Mouse (Mus musculus): Measurements from ENCODE around the gene Itga7. TPM values are rescaled to one million over a fixed set of nuclear protein-coding genes. Genes with fewer than 3 reads are reported as not detected.

Itga7 gene
- total and polyA plus RNA-seq, 3 experiments: 0.04 to 0.14 TPM; not detected in 1

GRCm38 (mm10) chr10:128931441-128931840 lies 2.2 kb upstream of the Itga7 start:
- no peak for DNase-seq (ENCODE audit: low read depth, low spot score)
- Histone ChIP-seq H3K4me1 (ENCODE audit: control insufficient read depth in 1 of 2, insufficient read depth in 2 of 2, low read length in 2 of 2) (no peaks in the 10 kb centered on the region), H3K4me3 (ENCODE audit: control insufficient read depth in 1 of 2, insufficient read depth in 1 of 2, low read depth in 2 of 2, low read length in 2 of 2) (no peak overlapping the region), H3K27ac (ENCODE audit: control insufficient read depth, low read depth, low read length) (no peak overlapping the region), H3K36me3 (ENCODE audit: control insufficient read depth in 1 of 2, insufficient read depth in 2 of 2, low read length in 2 of 2) (no peaks in the 10 kb centered on the region), H3K79me2 (ENCODE audit: control insufficient read depth, insufficient read depth, low read length, poor library complexity) (no peaks in the 10 kb centered on the region), H3K9me3 (replicated peaks; ENCODE audit: insufficient read depth, low read length) (no peaks in the 10 kb centered on the region), H3K27me3 (ENCODE audit: control insufficient read depth in 1 of 2, insufficient read depth in 2 of 2, low read length in 2 of 2) (peaks cover 4 to 10% of the 10 kb centered on the region in 2 experiments), H3K9ac (ENCODE audit: control insufficient read depth, low read depth, low read length, poor library complexity, severe bottlenecking) (no peak overlapping the region)
- TF ChIP-seq ZC3H11A (IDR thresholded peaks at IDR 0.05; ENCODE audit: low read depth, low read length) (no peak), KAT2A (conservative IDR thresholded peaks at IDR 0.05; ENCODE audit: low read depth, low read length) (no peak), ELF1 (IDR thresholded peaks at IDR 0.05; ENCODE audit: low read depth, low read length) (no peak), SMC3 (IDR thresholded peaks at IDR 0.05; ENCODE audit: low read depth, low read length) (no peak), TBP (IDR thresholded peaks at IDR 0.05; ENCODE audit: low read depth, low read length) (no peak), RCOR1 (IDR thresholded peaks at IDR 0.05; ENCODE audit: low read depth, low read length) (no peak), MYB (IDR thresholded peaks at IDR 0.05; ENCODE audit: low read depth, low read length) (no peak), JUND (IDR thresholded peaks at IDR 0.05; ENCODE audit: low read depth, low read length) (no peak), ZKSCAN1 (IDR thresholded peaks at IDR 0.05; ENCODE audit: low read depth, low read length) (no peak), BHLHE40 (IDR thresholded peaks at IDR 0.05; ENCODE audit: borderline replicate concordance, low read depth, low read length) (no peak), CTCF (IDR thresholded peaks at IDR 0.05 in 2 of 3, conservative IDR thresholded peaks at IDR 0.05 in 1 of 3; ENCODE audit: control insufficient read depth in 1 of 3, insufficient read depth in 1 of 3, low read depth in 2 of 3, low read length in 3 of 3, poor library complexity in 1 of 3, severe bottlenecking in 1 of 3) (no peak), POLR2AphosphoS5 (IDR thresholded peaks at IDR 0.05; ENCODE audit: borderline replicate concordance, low read depth, low read length) (no peak)

- H3K9me3 ChIP-seq (replicated peaks; ENCODE audit: insufficient read depth, low read length): no peaks in the 10 kb centered on the region
- H3K27me3 ChIP-seq (ENCODE audit: control insufficient read depth in 1 of 2, insufficient read depth in 2 of 2, low read length in 2 of 2): peaks cover 2 to 8% of the 10 kb centered on the region in 2 experiments; a peak in 3 of 4 replicates
- no peaks in the 10 kb centered on the region for H3K4me1 ChIP-seq (ENCODE audit: control insufficient read depth in 1 of 2, insufficient read depth in 2 of 2, low read length in 2 of 2)
- TF ChIP-seq POLR2AphosphoS5 (IDR thresholded peaks at IDR 0.05; ENCODE audit: borderline replicate concordance, low read depth, low read length) (no peak), GABPA (IDR thresholded peaks at IDR 0.05; ENCODE audit: low read depth, low read length) (no peak), CTCF (IDR thresholded peaks at IDR 0.05 in 2 of 3, conservative IDR thresholded peaks at IDR 0.05 in 1 of 3; ENCODE audit: control insufficient read depth in 1 of 3, insufficient read depth in 1 of 3, low read depth in 2 of 3, low read length in 3 of 3, poor library complexity in 1 of 3, severe bottlenecking in 1 of 3) (no peak), MYB (IDR thresholded peaks at IDR 0.05; ENCODE audit: low read depth, low read length) (no peak), ZMIZ1 (IDR thresholded peaks at IDR 0.05; ENCODE audit: low read depth, low read length) (no peak), ZC3H11A (IDR thresholded peaks at IDR 0.05; ENCODE audit: low read depth, low read length) (no peak), MXI1 (IDR thresholded peaks at IDR 0.05; ENCODE audit: low read depth, low read length) (no peak), ZKSCAN1 (IDR thresholded peaks at IDR 0.05; ENCODE audit: low read depth, low read length) (no peak), SMC3 (IDR thresholded peaks at IDR 0.05; ENCODE audit: low read depth, low read length) (no peak), CHD2 (IDR thresholded peaks at IDR 0.05; ENCODE audit: low read length) (no peak), MYC (IDR thresholded peaks at IDR 0.05; ENCODE audit: low read depth, low read length) (no peak)
- no peak overlapping the region for H3K4me3 ChIP-seq (ENCODE audit: control insufficient read depth in 1 of 2, insufficient read depth in 1 of 2, low read depth in 2 of 2, low read length in 2 of 2)
- no peaks in the 10 kb centered on the region for H3K79me2 ChIP-seq (ENCODE audit: control insufficient read depth, insufficient read depth, low read length, poor library complexity)
- no peak overlapping the region for H3K9ac ChIP-seq (ENCODE audit: control insufficient read depth, low read depth, low read length, poor library complexity, severe bottlenecking)
- H3K36me3 ChIP-seq (ENCODE audit: control insufficient read depth in 1 of 2, insufficient read depth in 2 of 2, low read length in 2 of 2): no peaks in the 10 kb centered on the region
- DNase-seq (ENCODE audit: low read depth, low spot score): no peak
- H3K27ac ChIP-seq (ENCODE audit: control insufficient read depth, low read depth, low read length): no peak overlapping the region
These were observed 531 bp downstream of the Itga7 start for GRCm38 (mm10) chr10:128933976-128934721.
